Comparison of ENCODE assay signal across 34 mouse cellular contexts in the genomic region with DNA sequence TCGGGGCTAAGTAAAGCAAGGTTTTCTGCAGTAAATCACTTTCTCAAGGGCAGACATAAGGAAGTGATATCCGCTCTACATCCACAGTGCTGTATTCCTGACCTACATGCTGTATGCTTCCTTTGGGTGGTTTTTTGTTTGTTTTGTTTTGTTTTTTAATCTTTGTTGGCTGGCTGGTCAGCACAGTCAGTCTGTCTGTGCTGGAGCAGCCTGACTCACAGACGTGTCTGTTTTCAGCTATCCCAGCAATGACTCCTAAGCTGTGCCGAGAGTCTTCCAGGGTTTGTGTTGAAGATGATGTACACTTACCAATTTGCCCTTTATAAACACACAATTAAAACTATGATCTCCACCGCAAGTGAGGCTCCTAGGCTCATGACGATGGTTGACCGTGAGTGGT. TPM values are rescaled to one million over a fixed set of nuclear protein-coding genes. Genes with fewer than 3 reads are reported as not detected.
DNase-seq lines count a peak whose midpoint lies in the region; ATAC-seq and TF ChIP-seq lines count a peak whose summit lies in the region.
"Had no signal": no experiment of that assay in that cellular context is flagged by ENCODE, and none has a peak within 500 bp of the region (broad histone marks: within the 10 kb centered on the region; RNA-seq: fewer than 3 reads in every experiment).

No protein-coding gene starts in this region.

- no peak overlapping the region for H3K4me3 ChIP-seq in heart, embryonic 12.5 days
- H3K4me3 ChIP-seq in intestine, postnatal 0 days (ENCODE audit: low read depth, low read length) = no peak overlapping the region
- no peak overlapping the region for H3K4me3 ChIP-seq in intestine, embryonic 16.5 days (ENCODE audit: low read length)
- no peak overlapping the region for H3K4me3 ChIP-seq in midbrain, embryonic 16.5 days (ENCODE audit: low read depth, low read length)
- no peak overlapping the region for H3K4me3 ChIP-seq in midbrain, embryonic 11.5 days (ENCODE audit: low read depth, low read length)
- H3K4me3 ChIP-seq: forebrain, embryonic 13.5 days; heart, embryonic 10.5 days; limb, embryonic 13.5 days; liver, embryonic 12.5 days; neural tube, embryonic 15.5 days had no signal

- no peaks in the 10 kb centered on the region for H3K9me3 ChIP-seq in heart, embryonic 12.5 days (replicated peaks)
- no peaks in the 10 kb centered on the region for H3K9me3 ChIP-seq in intestine, postnatal 0 days (ENCODE audit: control insufficient read depth)
- no peaks in the 10 kb centered on the region for H3K9me3 ChIP-seq in intestine, embryonic 16.5 days (ENCODE audit: control insufficient read depth, low read length)
- H3K9me3 ChIP-seq in midbrain, embryonic 16.5 days (replicated peaks; ENCODE audit: control insufficient read depth, low read length, poor library complexity, severe bottlenecking) = no peaks in the 10 kb centered on the region
- H3K9me3 ChIP-seq in midbrain, embryonic 11.5 days (ENCODE audit: control insufficient read depth, low read length) = no peaks in the 10 kb centered on the region
- H3K9me3 ChIP-seq: forebrain, embryonic 13.5 days; G1E; heart, embryonic 10.5 days; limb, embryonic 13.5 days; liver, embryonic 12.5 days; neural tube, embryonic 15.5 days had no signal

- no peak overlapping the region for H3K9ac ChIP-seq in heart, embryonic 12.5 days
- no peak overlapping the region for H3K9ac ChIP-seq in intestine, postnatal 0 days (ENCODE audit: low read depth, low read length)
- no peak overlapping the region for H3K9ac ChIP-seq in intestine, embryonic 16.5 days (ENCODE audit: low read depth, low read length)
- no peak overlapping the region for H3K9ac ChIP-seq in midbrain, embryonic 16.5 days (ENCODE audit: low read depth, low read length)
- no peak overlapping the region for H3K9ac ChIP-seq in midbrain, embryonic 11.5 days (ENCODE audit: low read length)
- H3K9ac ChIP-seq: forebrain, embryonic 13.5 days; limb, embryonic 13.5 days; liver, embryonic 12.5 days; liver, postnatal 0 days; neural tube, embryonic 15.5 days had no signal

- 76% methylated on average over 7 of the region's 7 CpGs for WGBS in heart, embryonic 12.5 days
- 67% methylated on average over 7 of the region's 7 CpGs for WGBS in intestine, postnatal 0 days
- 63% methylated on average over 7 of the region's 7 CpGs for WGBS in intestine, embryonic 16.5 days
- 86% methylated on average over 7 of the region's 7 CpGs for WGBS in midbrain, embryonic 16.5 days
- WGBS in midbrain, embryonic 11.5 days = 81% methylated on average over 7 of the region's 7 CpGs

- H3K4me2 ChIP-seq in heart, embryonic 12.5 days = no peak overlapping the region
- peak overlapping the region; percentile 9; the same call in 1 of the 2 replicates for H3K4me2 ChIP-seq in intestine, postnatal 0 days (replicated peaks; ENCODE audit: low read depth)
- H3K4me2 ChIP-seq in intestine, embryonic 16.5 days (ENCODE audit: low read depth, low read length) = no peak overlapping the region
- H3K4me2 ChIP-seq in midbrain, embryonic 16.5 days (ENCODE audit: low read length) = peak overlapping the region; percentile 51; the same call in 1 of the 2 replicates
- H3K4me2 ChIP-seq in midbrain, embryonic 11.5 days = no peak overlapping the region
- H3K4me2 ChIP-seq: forebrain, embryonic 13.5 days; liver, embryonic 12.5 days had no signal

- ATAC-seq in heart, embryonic 12.5 days (ENCODE audit: insufficient number of reproducible peaks, low FRiP score) = no peak
- no peak for ATAC-seq in intestine, postnatal 0 days
- ATAC-seq in intestine, embryonic 16.5 days = no peak
- no peak for ATAC-seq in midbrain, embryonic 16.5 days
- no peak for ATAC-seq in midbrain, embryonic 11.5 days (ENCODE audit: low FRiP score)
- ATAC-seq: forebrain, embryonic 13.5 days; inflammation-experienced regulatory T-cells, adult 6 months; liver, embryonic 12.5 days; liver, postnatal 0 days; lung, postnatal 0 days; Patski had no signal

- peaks cover 44% of the 10 kb centered on the region for H3K4me1 ChIP-seq in heart, embryonic 12.5 days (replicated peaks)
- peaks cover 8% of the 10 kb centered on the region; the same call in 1 of the 2 replicates for H3K4me1 ChIP-seq in intestine, postnatal 0 days (replicated peaks; ENCODE audit: control insufficient read depth, insufficient read depth, low read length)
- H3K4me1 ChIP-seq in intestine, embryonic 16.5 days (ENCODE audit: control insufficient read depth, insufficient read depth, low read length) = peaks cover 13% of the 10 kb centered on the region
- peaks cover 30% of the 10 kb centered on the region for H3K4me1 ChIP-seq in midbrain, embryonic 16.5 days (ENCODE audit: control insufficient read depth, insufficient read depth, low read length)
- H3K4me1 ChIP-seq in midbrain, embryonic 11.5 days (ENCODE audit: control insufficient read depth, insufficient read depth, low read length) = no peaks in the 10 kb centered on the region

- peak; percentile 72 for DNase-seq in heart, adult 11 months
- DNase-seq in midbrain, embryonic 11.5 days (ENCODE audit: low spot score, missing footprints) = no peak
- no peak for DNase-seq in urinary bladder, postnatal 14 days (ENCODE audit: low spot score)
- DNase-seq in heart, adult 8-10 months (ENCODE audit: low spot score) = no peak
- DNase-seq: adrenal gland, postnatal 10 days; cerebellum, adult 11 months; cerebellum, adult 9-11 months; gastrocnemius, postnatal 10 days; heart, postnatal 36 days; kidney, adult 2 months; kidney, postnatal 4 days; layer of hippocampus, adult 9-11 months; liver, postnatal 0 days; midbrain, embryonic 14.5 days; retina, postnatal 1 day; right cerebral cortex, postnatal 14 days had no signal

- no peak for TF ChIP-seq CTCF in intestine, postnatal 0 days (IDR thresholded peaks at IDR 0.05; ENCODE audit: low read depth)

- H3K36me3 ChIP-seq in heart, embryonic 12.5 days = no peaks in the 10 kb centered on the region
- no peaks in the 10 kb centered on the region for H3K36me3 ChIP-seq in intestine, postnatal 0 days (ENCODE audit: control insufficient read depth, insufficient read depth)
- H3K36me3 ChIP-seq in intestine, embryonic 16.5 days (ENCODE audit: control insufficient read depth, insufficient read depth, low read length) = no peaks in the 10 kb centered on the region
- no peaks in the 10 kb centered on the region for H3K36me3 ChIP-seq in midbrain, embryonic 16.5 days (ENCODE audit: control insufficient read depth, insufficient read depth, low read length)
- H3K36me3 ChIP-seq in midbrain, embryonic 11.5 days (ENCODE audit: control insufficient read depth, insufficient read depth, low read length) = no peaks in the 10 kb centered on the region
- H3K36me3 ChIP-seq: heart, embryonic 10.5 days; limb, embryonic 13.5 days; liver, embryonic 12.5 days; neural tube, embryonic 15.5 days had no signal

- no peak overlapping the region for H3K27ac ChIP-seq in heart, embryonic 12.5 days (ENCODE audit: poor library complexity, severe bottlenecking)
- no peak overlapping the region for H3K27ac ChIP-seq in intestine, postnatal 0 days (ENCODE audit: low read depth, low read length)
- H3K27ac ChIP-seq in intestine, embryonic 16.5 days (ENCODE audit: low read length) = no peak overlapping the region
- H3K27ac ChIP-seq in midbrain, embryonic 16.5 days (ENCODE audit: low read length) = no peak overlapping the region
- H3K27ac ChIP-seq in midbrain, embryonic 11.5 days (ENCODE audit: low read depth, low read length) = no peak overlapping the region
- H3K27ac ChIP-seq: forebrain, embryonic 13.5 days; kidney, postnatal 0 days; liver, embryonic 12.5 days; macrophage had no signal

- H3K27me3 ChIP-seq in heart, embryonic 12.5 days (replicated peaks) = no peaks in the 10 kb centered on the region
- H3K27me3 ChIP-seq in intestine, postnatal 0 days (replicated peaks; ENCODE audit: control insufficient read depth, insufficient read depth, low read length) = no peaks in the 10 kb centered on the region
- no peaks in the 10 kb centered on the region for H3K27me3 ChIP-seq in intestine, embryonic 16.5 days (replicated peaks; ENCODE audit: control insufficient read depth, insufficient read depth, low read length)
- H3K27me3 ChIP-seq in midbrain, embryonic 16.5 days (ENCODE audit: control insufficient read depth, insufficient read depth, low read depth, low read length) = no peaks in the 10 kb centered on the region
- no peaks in the 10 kb centered on the region for H3K27me3 ChIP-seq in midbrain, embryonic 11.5 days (ENCODE audit: control insufficient read depth, insufficient read depth, low read length)
- H3K27me3 ChIP-seq: forebrain, embryonic 13.5 days; limb, embryonic 13.5 days; liver, embryonic 12.5 days; neural tube, embryonic 15.5 days; Patski had no signal

RNA-seq across cellular contexts. Expression of a gene that starts 56.7 kb away (rescaled TPM):
- polyA plus RNA-seq in heart, embryonic 12.5 days (2016; fragmentation: Nextera tagmentation; extraction: Ambion mirVana) = 71.6 and 73.6 TPM in 2 replicates
- polyA plus RNA-seq in intestine, postnatal 0 days (2015; fragmentation: Nextera tagmentation; extraction: Ambion mirVana) = 21.2 and 21.9 TPM in 2 replicates
- 56.9 and 66.4 TPM in 2 replicates for polyA plus RNA-seq in intestine, embryonic 16.5 days (2015; fragmentation: Nextera tagmentation; extraction: Ambion mirVana)
- 58.6 and 59.1 TPM in 2 replicates for polyA plus RNA-seq in midbrain, embryonic 16.5 days (2015; fragmentation: Nextera tagmentation; extraction: Ambion mirVana)
- 118 and 121 TPM in 2 replicates for polyA plus RNA-seq in midbrain, embryonic 11.5 days (2014; fragmentation: Nextera tagmentation; extraction: Ambion mirVana)
- total RNA-seq in heart, adult 8-10 months (2022) = 10 to 100 TPM; 12.4 to 17.9 (median 15.4) TPM

RNA-seq across cellular contexts. Expression of a gene that starts 57.9 kb away (rescaled TPM):
- 0.10 TPM in 1 of 2 replicates, not detected in the other for polyA plus RNA-seq in heart, embryonic 12.5 days (2016; fragmentation: Nextera tagmentation; extraction: Ambion mirVana)
- polyA plus RNA-seq in intestine, postnatal 0 days (2015; fragmentation: Nextera tagmentation; extraction: Ambion mirVana) = 0.16 TPM in 1 of 2 replicates, not detected in the other
- polyA plus RNA-seq in intestine, embryonic 16.5 days (2015; fragmentation: Nextera tagmentation; extraction: Ambion mirVana) = 0.05 and 0.06 TPM in 2 replicates
- 0.09 TPM in 1 of 2 replicates, not detected in the other for polyA plus RNA-seq in midbrain, embryonic 16.5 days (2015; fragmentation: Nextera tagmentation; extraction: Ambion mirVana)
- not detected in 2 replicates for polyA plus RNA-seq in midbrain, embryonic 11.5 days (2014; fragmentation: Nextera tagmentation; extraction: Ambion mirVana)
- total RNA-seq in heart, adult 8-10 months (2022) = under 1 TPM in 3 of 4 experiments, not detected in 1; 0.09 to 0.47 (median 0.11) TPM
- total RNA-seq: common myeloid progenitor, adult 5-6 weeks; gastrocnemius, postnatal 10 days had no signal
- polyA plus RNA-seq: forebrain, embryonic 13.5 days; G1E; heart, embryonic 16.5 days; limb, embryonic 13.5 days; liver, embryonic 12.5 days; macrophage; stomach, embryonic 14.5 days had no signal

Comparison
In these comparisons a context has a peak if more than half of its experiments do, and no peak if none do; other contexts are left out.
1. H3K4me2 ChIP-seq: peak in intestine, postnatal 0 days (single experiment) and midbrain, embryonic 16.5 days (single experiment); none in heart, embryonic 12.5 days (single experiment), intestine, embryonic 16.5 days (single experiment) and midbrain, embryonic 11.5 days (single experiment).